Mouse (Mus musculus): ENCODE measurements around the gene Vhl. TPM values are rescaled to one million over a fixed set of nuclear protein-coding genes. Genes with fewer than 3 reads are reported as not detected.

The Vhl gene
- polyA plus RNA-seq, 1 experiment from 2014 or later: 60.3 TPM

GRCm38 (mm10) chr6:113660492-113661352, 37.0 kb downstream of the Vhl start:
- Histone ChIP-seq H3K4me1 (ENCODE audit: control insufficient read depth, insufficient read depth, low read length) (peaks cover 6% of the 10 kb centered on the region; the same call in 1 of the 2 replicates), H3K4me3 (ENCODE audit: low read depth, low read length) (no peak overlapping the region), H3K27me3 (ENCODE audit: control insufficient read depth, insufficient read depth, low read length) (no peaks in the 10 kb centered on the region), H3K9ac (ENCODE audit: low read length) (no peak overlapping the region), H3K4me2 (ENCODE audit: low read depth, severe bottlenecking) (no peak overlapping the region), H3K27ac (replicated peaks; ENCODE audit: low read depth, low read length) (no peak overlapping the region), H3K36me3 (ENCODE audit: control insufficient read depth, insufficient read depth, low read length) (no peaks in the 10 kb centered on the region), H3K9me3 (ENCODE audit: control insufficient read depth, low read length) (no peaks in the 10 kb centered on the region)
- ATAC-seq (ENCODE audit: insufficient number of reproducible peaks, low FRiP score, low TSS enrichment, low read depth) (no peak), DNase-seq (ENCODE audit: low spot score) (no peak)
- WGBS: 69% methylated on average over 14 of the region's 14 CpGs

DNA sequence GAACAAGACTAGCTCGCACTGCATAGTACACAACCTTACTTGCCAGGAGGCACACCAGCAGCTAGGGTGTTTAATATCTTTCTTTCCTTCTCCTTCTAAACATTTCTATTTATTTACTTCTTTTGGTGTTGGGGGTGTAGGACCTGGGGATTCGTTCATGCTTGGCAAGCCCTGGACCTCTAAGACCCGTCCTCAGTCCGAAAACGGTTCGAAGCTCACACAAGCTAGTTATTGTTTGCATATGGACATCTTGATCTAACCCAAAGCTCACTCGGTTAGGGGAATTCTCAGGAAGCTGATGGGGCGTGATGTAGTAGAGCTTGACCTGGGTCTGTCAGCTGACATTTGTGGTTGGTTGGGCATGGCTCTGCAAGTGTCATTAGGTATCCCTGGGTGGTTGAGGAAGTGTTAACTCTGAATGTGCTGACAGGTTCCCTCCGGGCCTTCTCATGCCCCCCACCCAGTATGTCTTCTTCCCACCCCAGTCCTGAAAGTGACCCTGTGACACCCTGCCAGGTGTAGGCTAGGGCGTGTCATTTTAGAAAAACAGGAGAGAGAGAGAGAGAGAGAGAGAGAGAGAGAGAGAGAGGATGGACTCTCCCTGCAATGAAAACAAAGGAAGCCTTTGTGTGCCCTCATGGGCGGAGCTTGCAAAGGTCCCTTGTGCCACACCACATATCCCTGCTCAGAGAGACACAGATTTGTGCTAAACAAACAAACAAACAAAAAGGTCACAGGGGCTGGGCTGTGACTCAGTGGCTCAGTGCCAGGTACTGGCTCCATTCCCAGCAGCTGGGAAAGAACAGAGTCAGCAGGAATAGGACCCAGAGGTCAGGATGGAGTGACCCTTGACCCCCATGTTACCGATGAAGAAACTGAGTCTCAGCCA, 37.8 kb downstream of the Vhl start:
- 67% methylated on average over 12 of the region's 12 CpGs for WGBS
- Histone ChIP-seq H3K36me3 (ENCODE audit: control insufficient read depth, insufficient read depth, low read length) (no peaks in the 10 kb centered on the region), H3K9ac (ENCODE audit: low read length) (no peak overlapping the region), H3K9me3 (ENCODE audit: control insufficient read depth, low read length) (no peaks in the 10 kb centered on the region), H3K4me3 (ENCODE audit: low read depth, low read length) (no peak overlapping the region), H3K4me1 (ENCODE audit: control insufficient read depth, insufficient read depth, low read length) (peaks cover 6% of the 10 kb centered on the region; the same call in 1 of the 2 replicates), H3K27ac (replicated peaks; ENCODE audit: low read depth, low read length) (no peak overlapping the region), H3K27me3 (ENCODE audit: control insufficient read depth, insufficient read depth, low read length) (no peaks in the 10 kb centered on the region), H3K4me2 (ENCODE audit: low read depth, severe bottlenecking) (no peak overlapping the region)
- DNase-seq (ENCODE audit: low spot score) (no peak), ATAC-seq (ENCODE audit: insufficient number of reproducible peaks, low FRiP score, low TSS enrichment, low read depth) (no peak)

GRCm38 (mm10) chr6:113662964-113663700, 39.4 kb downstream of the Vhl start:
- Histone ChIP-seq H3K4me1 (ENCODE audit: control insufficient read depth, insufficient read depth, low read length) (peaks cover 6% of the 10 kb centered on the region; the same call in 1 of the 2 replicates), H3K36me3 (ENCODE audit: control insufficient read depth, insufficient read depth, low read length) (no peaks in the 10 kb centered on the region), H3K4me2 (ENCODE audit: low read depth, severe bottlenecking) (no peak overlapping the region), H3K27me3 (ENCODE audit: control insufficient read depth, insufficient read depth, low read length) (no peaks in the 10 kb centered on the region), H3K4me3 (ENCODE audit: low read depth, low read length) (no peak overlapping the region), H3K9ac (ENCODE audit: low read length) (no peak overlapping the region), H3K27ac (replicated peaks; ENCODE audit: low read depth, low read length) (no peak overlapping the region), H3K9me3 (ENCODE audit: control insufficient read depth, low read length) (no peaks in the 10 kb centered on the region)
- WGBS: 94% methylated on average over 8 of the region's 8 CpGs
- no peak for DNase-seq (ENCODE audit: low spot score)
- ATAC-seq (ENCODE audit: insufficient number of reproducible peaks, low FRiP score, low TSS enrichment, low read depth): no peak

DNA sequence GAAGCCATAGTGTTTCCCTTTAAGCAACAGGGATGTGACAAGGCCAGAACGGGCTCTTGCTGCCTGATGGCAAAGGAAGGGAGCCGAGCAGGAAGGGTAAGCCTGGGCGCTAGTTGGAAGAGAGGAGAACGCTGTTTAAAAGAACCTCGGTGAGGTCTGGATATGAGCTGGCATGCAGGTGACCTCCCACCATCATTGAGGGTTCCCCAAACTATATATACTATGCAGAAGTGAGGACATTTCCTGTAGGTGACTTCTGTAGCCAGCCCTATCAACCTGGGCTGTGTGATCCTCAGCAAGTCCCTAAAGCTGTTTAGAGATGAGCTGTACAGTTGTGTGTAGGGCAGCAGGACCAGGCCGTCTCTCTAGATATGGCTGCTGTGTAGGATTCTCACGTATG, 40.5 kb downstream of the Vhl start:
- no peak overlapping the region for H3K4me2 ChIP-seq (ENCODE audit: low read depth, severe bottlenecking)
- no peaks in the 10 kb centered on the region for H3K36me3 ChIP-seq (ENCODE audit: control insufficient read depth, insufficient read depth, low read length)
- DNase-seq (ENCODE audit: low spot score): no peak
- no peaks in the 10 kb centered on the region for H3K9me3 ChIP-seq (ENCODE audit: control insufficient read depth, low read length)
- 88% methylated on average over 7 of the region's 7 CpGs for WGBS
- no peak overlapping the region for H3K4me3 ChIP-seq (ENCODE audit: low read depth, low read length)
- no peaks in the 10 kb centered on the region for H3K27me3 ChIP-seq (ENCODE audit: control insufficient read depth, insufficient read depth, low read length)
- peaks cover 12% of the 10 kb centered on the region for H3K4me1 ChIP-seq (ENCODE audit: control insufficient read depth, insufficient read depth, low read length)
- no peak overlapping the region for H3K9ac ChIP-seq (ENCODE audit: low read length)
- no peak for ATAC-seq (ENCODE audit: insufficient number of reproducible peaks, low FRiP score, low TSS enrichment, low read depth)
- no peak overlapping the region for H3K27ac ChIP-seq (replicated peaks; ENCODE audit: low read depth, low read length)

DNA sequence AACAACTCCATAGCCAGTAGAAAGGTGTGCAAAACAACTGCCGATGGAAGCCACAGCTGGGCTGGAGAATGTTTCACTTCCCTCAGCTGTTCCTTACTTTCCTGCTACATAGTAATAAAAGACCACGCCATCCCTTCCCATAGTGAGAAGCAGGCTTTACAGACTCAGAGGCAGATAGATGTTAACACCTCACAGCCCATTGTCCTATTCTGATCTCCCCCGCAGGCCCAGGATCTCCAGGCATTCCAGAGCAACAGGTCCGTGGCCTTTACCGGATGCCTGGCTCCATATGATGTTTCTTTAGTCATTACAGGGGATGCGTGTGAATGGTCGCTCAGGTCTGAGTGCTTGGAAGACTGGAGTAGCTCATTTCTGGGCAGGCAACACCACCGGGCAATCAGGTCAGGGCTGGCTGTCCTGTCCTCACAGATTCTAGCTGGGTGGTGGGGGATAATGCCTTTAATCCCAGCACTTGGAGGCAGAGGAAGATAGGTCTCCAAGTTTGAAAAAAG, 43.9 kb downstream of the Vhl start:
- Histone ChIP-seq H3K36me3 (ENCODE audit: control insufficient read depth, insufficient read depth, low read length) (no peaks in the 10 kb centered on the region), H3K9me3 (ENCODE audit: control insufficient read depth, low read length) (no peaks in the 10 kb centered on the region), H3K4me2 (ENCODE audit: low read depth, severe bottlenecking) (no peak overlapping the region), H3K27ac (replicated peaks; ENCODE audit: low read depth, low read length) (no peak overlapping the region), H3K9ac (ENCODE audit: low read length) (no peak overlapping the region), H3K4me1 (ENCODE audit: control insufficient read depth, insufficient read depth, low read length) (peaks cover 6% of the 10 kb centered on the region), H3K27me3 (ENCODE audit: control insufficient read depth, insufficient read depth, low read length) (no peaks in the 10 kb centered on the region), H3K4me3 (ENCODE audit: low read depth, low read length) (no peak overlapping the region)
- DNase-seq (ENCODE audit: low spot score) (no peak), ATAC-seq (ENCODE audit: insufficient number of reproducible peaks, low FRiP score, low TSS enrichment, low read depth) (no peak)
- 53% methylated on average over 8 of the region's 8 CpGs for WGBS

- Histone ChIP-seq H3K36me3 (ENCODE audit: control insufficient read depth, insufficient read depth, low read length) (no peaks in the 10 kb centered on the region), H3K9ac (ENCODE audit: low read length) (no peak overlapping the region), H3K4me3 (ENCODE audit: low read depth, low read length) (no peak overlapping the region), H3K4me1 (ENCODE audit: control insufficient read depth, insufficient read depth, low read length) (peaks cover 6% of the 10 kb centered on the region), H3K27me3 (ENCODE audit: control insufficient read depth, insufficient read depth, low read length) (no peaks in the 10 kb centered on the region), H3K4me2 (ENCODE audit: low read depth, severe bottlenecking) (no peak overlapping the region), H3K27ac (replicated peaks; ENCODE audit: low read depth, low read length) (peak overlapping the region; percentile 64), H3K9me3 (ENCODE audit: control insufficient read depth, low read length) (no peaks in the 10 kb centered on the region)
- peak; percentile 40 for DNase-seq (ENCODE audit: low spot score)
- 59% methylated on average over 15 of the region's 15 CpGs for WGBS
- peak; percentile 74 for ATAC-seq (ENCODE audit: insufficient number of reproducible peaks, low FRiP score, low TSS enrichment, low read depth)
These were observed 44.8 kb downstream of the Vhl start for GRCm38 (mm10) chr6:113668287-113669154.

DNA sequence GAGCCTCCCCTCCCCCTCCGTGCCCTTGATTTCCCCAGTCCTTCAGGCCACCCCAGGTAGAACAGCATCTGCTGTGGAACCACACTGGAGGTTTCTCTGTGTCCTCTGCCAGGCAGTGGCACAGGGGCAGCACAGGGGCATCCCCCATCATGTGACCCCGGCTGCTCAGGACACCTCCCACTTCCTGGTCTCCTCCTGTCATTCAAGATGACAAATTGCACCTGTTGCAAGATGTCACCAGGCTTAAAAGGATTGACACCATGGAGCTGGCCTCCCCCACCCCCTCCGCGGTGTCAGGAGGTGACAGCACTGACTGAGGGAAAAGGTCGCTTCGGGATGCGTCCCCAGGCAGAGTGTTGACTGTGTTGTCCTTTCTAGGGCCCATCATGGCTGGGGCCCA, 46.1 kb downstream of the Vhl start:
- Histone ChIP-seq H3K27ac (replicated peaks; ENCODE audit: low read depth, low read length) (no peak overlapping the region), H3K36me3 (ENCODE audit: control insufficient read depth, insufficient read depth, low read length) (no peaks in the 10 kb centered on the region), H3K4me1 (ENCODE audit: control insufficient read depth, insufficient read depth, low read length) (peaks cover 6% of the 10 kb centered on the region), H3K4me3 (ENCODE audit: low read depth, low read length) (no peak overlapping the region), H3K9ac (ENCODE audit: low read length) (no peak overlapping the region), H3K9me3 (ENCODE audit: control insufficient read depth, low read length) (no peaks in the 10 kb centered on the region), H3K27me3 (ENCODE audit: control insufficient read depth, insufficient read depth, low read length) (no peaks in the 10 kb centered on the region), H3K4me2 (ENCODE audit: low read depth, severe bottlenecking) (no peak overlapping the region)
- DNase-seq (ENCODE audit: low spot score): no peak
- ATAC-seq (ENCODE audit: insufficient number of reproducible peaks, low FRiP score, low TSS enrichment, low read depth): no peak
- WGBS: 53% methylated on average over 7 of the region's 7 CpGs

All from limb, embryonic 11.5 days (tissue).